Mouse (Mus musculus) embryonic stem cell, embryonic (primary cell): ENCODE data around the gene Higd2a.

Experiments
- CTCF ChIA-PET, 4 experiments: fragments of 300-600 bp in 2 of 4; fragments of 350-600 bp in 2 of 4; sonication (Branson Sonifier 250); formaldehyde crosslinking; loops; one replicate each; lab custom pipeline; 2022; ENCODE audit warnings: inconsistent platforms in 2 of 4; lab: Charles Lee
- POLR2A ChIA-PET, 4 experiments: fragments of 300-600 bp in 2 of 4; fragments of 350-600 bp in 2 of 4; sonication (Branson Sonifier 250); formaldehyde crosslinking; loops; one replicate each; lab custom pipeline; 2022; ENCODE audit warnings: antibody characterized with exemption in 4 of 4, inconsistent platforms in 1 of 4; lab: Charles Lee

Higd2a gene

GRCm38 (mm10) chr13:54621960-54622521 lies 32.0 kb downstream of the Higd2a start:
- CTCF ChIA-PET = interaction anchor here (0.6 to 1.5 kb wide), 14 partner anchors 11 to 541 kb away, joined by 3 to 8 read pairs (median 3); partner anchors contain the start of genes Higd2a (in 2 of the 4), Nop16 (in 2 of the 4), 4833439L19Rik (in 1 of the 4) and Arl10 (in 1 of the 4)
- POLR2A ChIA-PET = interaction anchor here in 2 of 4 experiments (0.9 to 2.5 kb wide), 21 partner anchors 10 to 165 kb away, joined by 3 to 16 read pairs (median 5); partner anchors contain the start of genes Higd2a (in 2 of the 2), Nop16 (in 2 of the 2), Arl10 (in 1 of the 2) and Cltb (in 1 of the 2)

GRCm38 (mm10) chr13:54629128-54629527 lies 39.1 kb downstream of the Higd2a start:
- POLR2A ChIA-PET = interaction anchor here in 2 of 4 experiments (1.5 to 2.6 kb wide), 2 partner anchors 12 to 20 kb away, joined by 3 to 10 read pairs; no protein-coding TSS in a partner anchor
- CTCF ChIA-PET = no interaction called here

- POLR2A ChIA-PET = interaction anchor here (0.5 to 3.8 kb wide), 17 partner anchors 7 to 1291 kb away, joined by 3 to 18 read pairs (median 5); partner anchors contain the start of genes Higd2a (in 2 of the 4), Nop16 (in 2 of the 4), Arl10 (in 1 of the 4) and Faf2 (in 1 of the 4)
- CTCF ChIA-PET = interaction anchor here in 2 of 4 experiments (0.6 to 1.3 kb wide), 3 partner anchors 11 to 30 kb away, joined by 3 to 6 read pairs (median 5); partner anchors contain the start of gene Faf2 (in 1 of the 2)
Observed at GRCm38 (mm10) chr13:54632731-54633277, 42.8 kb downstream of the Higd2a start.

- CTCF ChIA-PET = interaction anchor here in 2 of 4 experiments (0.6 to 1.5 kb wide), 2 partner anchors 79 to 262 kb away, joined by 3 read pairs; no protein-coding TSS in a partner anchor
- POLR2A ChIA-PET = interaction anchor here in 3 of 4 experiments (0.7 to 3.8 kb wide), 7 partner anchors 11 to 229 kb away, joined by 3 to 18 read pairs (median 3); partner anchors contain the start of genes Arl10 (in 1 of the 3) and Higd2a (in 1 of the 3)
Observed at GRCm38 (mm10) chr13:54635011-54635410, 45.0 kb downstream of the Higd2a start.
